Mouse (Mus musculus) retina, postnatal 7 days (tissue): ENCODE results near the gene Pcgf3.

ENCODE experiments used
- DNase-seq: peaks from one replicate; pipeline ENCODE4 v3.0.0-alpha.2; 2012; ENCODE audit warnings: low read depth, low spot score

The Pcgf3 gene

GRCm38 (mm10) chr5:108461082-108462065 lies at the start of gene Pcgf3:
Gene Pcgf3, plus strand, starts transcription at chr5:108461232.
- peak; percentile 92 for DNase-seq

- DNase-seq, result no peak
Measured at GRCm38 (mm10) chr5:108414711-108415110, 46.3 kb upstream of the Pcgf3 start.

- no peak for DNase-seq
Measured at GRCm38 (mm10) chr5:108422741-108423140, 38.3 kb upstream of the Pcgf3 start.

GRCm38 (mm10) chr5:108423427-108423826 lies 37.6 kb upstream of the Pcgf3 start:
- DNase-seq, result no peak

- peak; percentile 43 for DNase-seq
Measured at GRCm38 (mm10) chr5:108427186-108427585, 33.8 kb upstream of the Pcgf3 start.

GRCm38 (mm10) chr5:108431196-108431595 lies 29.8 kb upstream of the Pcgf3 start:
- DNase-seq, result peak; percentile 69

GRCm38 (mm10) chr5:108433804-108434587 lies 27.0 kb upstream of the Pcgf3 start, which contains the start of gene Atp5k:
Gene Atp5k, minus strand, starts transcription at chr5:108434448.
- DNase-seq, result peak; percentile 94

- no peak for DNase-seq
Measured at GRCm38 (mm10) chr5:108436101-108436500, 24.9 kb upstream of the Pcgf3 start.

- DNase-seq, result no peak
Measured at GRCm38 (mm10) chr5:108446973-108447372, 14.1 kb upstream of the Pcgf3 start.

- no peak for DNase-seq
Measured at GRCm38 (mm10) chr5:108447857-108448256, 13.2 kb upstream of the Pcgf3 start.

GRCm38 (mm10) chr5:108448785-108449668 lies 12.0 kb upstream of the Pcgf3 start, which contains the start of gene Mfsd7a:
Gene Mfsd7a, minus strand, starts transcription at chr5:108448891.
- DNase-seq, result no peak

GRCm38 (mm10) chr5:108450837-108451540 lies 10.0 kb upstream of the Pcgf3 start:
- no peak for DNase-seq

GRCm38 (mm10) chr5:108451611-108452010 lies 9.4 kb upstream of the Pcgf3 start:
- no peak for DNase-seq

- DNase-seq, result no peak
Measured at GRCm38 (mm10) chr5:108452422-108452821, 8.6 kb upstream of the Pcgf3 start.

- DNase-seq, result no peak
Measured at GRCm38 (mm10) chr5:108454094-108454493, 6.9 kb upstream of the Pcgf3 start.

- DNase-seq, result no peak
Measured at GRCm38 (mm10) chr5:108458706-108459105, 2.3 kb upstream of the Pcgf3 start.

GRCm38 (mm10) chr5:108460461-108460860 lies 571 bp upstream of the Pcgf3 start:
- no peak for DNase-seq

- no peak for DNase-seq
Measured at GRCm38 (mm10) chr5:108462446-108462845, 1.4 kb downstream of the Pcgf3 start.

GRCm38 (mm10) chr5:108465131-108465891 lies 4.3 kb downstream of the Pcgf3 start:
- no peak for DNase-seq

GRCm38 (mm10) chr5:108466647-108467046 lies 5.6 kb downstream of the Pcgf3 start:
- DNase-seq, result no peak
